Mouse (Mus musculus) heart, postnatal 4 days (tissue): Measurements from ENCODE around the gene Rhd. TPM values are rescaled to one million over a fixed set of nuclear protein-coding genes. Genes with fewer than 3 reads are reported as not detected.
"Not testable (repeated sequence)": the region's sequence is repeated elsewhere in the genome, so short reads cannot be mapped to it uniquely, and the experiment has no call there.

ENCODE experiments used
- DNase-seq: peaks from one replicate; pipeline ENCODE4 v3.0.0; 2021
- total RNA-seq, 2 experiments: library from RNA; stranded (reverse); gene quantifications; 2 replicates each; pipeline ENCODE4 v1.2.3; 2021

The Rhd gene
- total RNA-seq, 2 experiments from 2014 or later: 4.7 to 5.4 TPM

DNA sequence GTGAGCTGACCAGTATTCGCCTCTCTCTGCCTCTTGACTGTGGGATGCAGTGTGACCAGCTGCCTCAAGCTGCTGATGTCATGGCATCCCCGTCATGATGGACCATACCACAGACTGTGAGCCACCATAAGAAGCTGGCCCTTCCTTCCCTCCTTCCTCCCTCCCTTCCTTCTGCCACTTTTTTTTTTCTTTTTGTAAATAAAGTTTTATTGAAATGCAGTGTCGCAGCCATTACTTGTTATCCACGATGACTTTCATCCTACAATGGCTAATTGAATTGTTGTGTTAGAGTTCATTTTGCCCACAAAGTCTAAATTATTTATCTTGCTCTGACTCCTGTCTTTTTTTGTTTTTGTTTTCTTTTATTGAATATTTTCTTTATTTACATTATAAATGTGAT lies 5.8 kb upstream of the Rhd start:
- no peak for DNase-seq

DNA sequence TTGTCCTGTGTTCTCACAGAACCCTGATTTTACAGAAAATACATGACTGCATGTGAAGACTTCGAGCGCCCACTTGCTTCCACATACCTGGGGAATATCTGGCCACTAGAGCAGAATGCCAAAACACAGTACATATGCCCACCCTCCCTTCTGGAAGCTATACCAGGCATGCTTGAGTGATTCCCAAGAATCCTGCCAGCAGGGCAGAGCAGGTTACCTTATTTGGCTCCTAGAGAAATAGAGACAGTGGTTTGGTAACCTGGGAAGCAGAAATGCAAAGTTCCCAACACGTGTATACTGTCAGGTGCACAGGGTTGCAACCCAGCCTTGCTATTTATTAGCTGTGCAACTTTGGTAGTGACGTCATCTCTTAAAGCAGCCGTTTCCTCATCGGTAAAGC lies 2.5 kb upstream of the Rhd start:
- DNase-seq: no peak

DNA sequence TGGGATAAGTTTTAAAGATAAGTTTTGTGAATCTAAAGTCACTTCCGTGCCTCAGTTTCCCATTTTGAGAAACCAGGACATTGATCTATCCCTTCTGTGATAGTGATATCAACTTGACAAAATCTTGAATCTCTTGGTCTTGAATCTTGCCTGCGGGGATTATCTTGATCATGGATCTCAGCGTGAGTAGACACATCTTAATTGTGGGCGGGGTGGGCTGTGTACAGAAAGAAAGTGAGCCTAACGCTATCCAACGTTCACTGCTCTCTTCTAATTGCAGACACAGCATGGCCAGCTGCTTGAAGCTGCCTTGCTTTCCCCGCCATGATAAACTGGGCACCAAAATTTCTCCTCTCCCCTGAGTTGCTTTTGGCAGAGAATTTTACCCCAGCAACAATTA lies 1.3 kb upstream of the Rhd start:
- DNase-seq: no peak

DNA sequence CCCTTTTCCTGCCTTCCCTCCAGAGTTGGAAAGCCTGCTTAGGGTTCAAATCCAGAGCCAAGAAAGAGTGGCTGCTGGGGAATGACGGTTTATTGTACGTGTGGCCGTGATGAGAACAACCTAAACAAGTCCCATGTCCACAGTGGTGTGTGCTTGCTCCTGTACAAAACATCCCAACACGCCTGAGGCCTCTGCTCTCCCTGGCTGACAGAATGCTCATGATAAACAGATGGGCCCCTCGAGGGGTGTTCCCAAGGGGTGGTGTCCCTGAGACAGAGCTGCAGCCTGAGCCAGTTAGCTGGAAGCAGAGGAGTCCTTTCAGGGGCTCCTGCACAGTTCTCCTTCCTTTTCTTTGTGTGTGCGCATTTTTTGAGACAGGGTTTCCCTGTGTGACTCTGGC lies 1.0 kb downstream of the Rhd start:
- DNase-seq: no peak

DNA sequence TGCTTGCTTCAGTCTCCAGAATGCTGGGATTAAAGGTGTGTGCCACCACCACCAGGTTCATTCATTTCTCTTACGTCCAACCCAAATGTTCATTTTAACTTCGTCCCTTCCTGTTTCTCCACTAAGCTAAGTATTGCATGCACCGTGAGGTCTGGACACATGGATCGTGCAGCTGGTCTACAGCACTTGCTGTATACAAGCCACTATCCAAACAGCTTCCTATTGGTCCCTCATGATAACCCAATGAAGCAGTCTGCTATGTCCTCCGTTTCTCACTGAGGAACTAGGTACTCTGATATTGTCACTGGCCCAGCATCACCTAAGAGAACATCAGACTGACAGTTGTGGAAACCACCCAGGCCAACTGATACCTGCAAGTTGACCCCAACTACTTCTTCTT lies 1.5 kb downstream of the Rhd start:
- no peak for DNase-seq

DNA sequence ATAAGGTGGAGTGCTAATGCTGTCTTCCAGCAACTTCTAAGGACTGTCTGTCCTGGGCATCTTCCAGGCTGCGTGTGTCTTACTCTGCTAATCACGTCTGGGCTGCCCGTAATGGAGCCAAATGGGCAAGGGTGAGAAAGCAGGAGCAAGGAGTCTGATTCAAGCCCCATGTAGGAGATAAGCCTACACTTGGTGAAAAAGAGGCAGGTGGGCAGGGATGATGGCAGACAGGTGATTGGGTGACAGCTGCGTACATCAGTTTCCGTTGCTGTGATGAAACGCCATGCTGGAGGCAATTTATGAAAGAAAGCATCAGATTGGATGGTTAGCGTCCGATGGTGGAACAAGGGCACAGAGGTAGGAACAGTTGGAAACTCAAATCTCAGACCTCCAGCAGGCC lies 2.9 kb downstream of the Rhd start:
- DNase-seq: no peak

DNA sequence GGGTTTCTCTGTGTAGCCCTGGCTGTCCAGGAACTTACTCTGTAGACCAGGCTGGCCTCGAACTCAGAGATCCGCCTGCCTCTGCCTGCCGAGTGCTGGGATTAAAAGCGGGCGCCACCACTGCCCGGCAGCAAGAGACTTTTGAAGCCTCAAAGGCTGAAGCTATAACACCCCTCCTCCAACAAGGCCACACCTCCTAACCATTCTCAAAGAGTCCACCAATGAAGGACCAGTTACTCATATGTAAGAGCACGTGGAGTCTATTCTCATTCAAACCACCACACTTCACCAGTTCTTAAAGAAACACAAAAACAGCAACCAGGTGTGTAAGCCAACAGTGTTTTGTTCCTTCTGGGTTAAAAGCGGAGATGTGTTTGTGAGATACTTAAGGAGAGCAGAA lies 3.3 kb downstream of the Rhd start:
- DNase-seq: no peak

DNA sequence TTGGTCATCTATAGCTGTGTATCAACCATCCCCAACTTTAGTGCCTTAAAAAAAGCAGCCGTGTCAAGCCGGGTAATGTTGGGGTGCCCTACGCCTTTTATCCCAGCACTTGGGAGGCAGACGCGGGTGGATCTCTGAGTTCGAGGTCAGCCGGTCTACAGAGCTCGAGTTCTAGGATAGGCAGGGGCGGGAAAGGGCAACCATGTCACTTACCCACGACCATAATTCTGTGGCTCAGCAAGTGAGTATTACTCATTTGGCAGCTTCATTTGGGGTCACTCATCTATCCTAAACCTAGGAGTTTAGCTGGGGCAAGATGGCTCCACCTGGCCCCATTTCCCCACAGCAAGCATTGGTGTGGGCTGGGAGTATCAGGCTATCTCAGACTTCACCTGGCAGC lies 3.7 kb downstream of the Rhd start:
- no peak for DNase-seq

DNA sequence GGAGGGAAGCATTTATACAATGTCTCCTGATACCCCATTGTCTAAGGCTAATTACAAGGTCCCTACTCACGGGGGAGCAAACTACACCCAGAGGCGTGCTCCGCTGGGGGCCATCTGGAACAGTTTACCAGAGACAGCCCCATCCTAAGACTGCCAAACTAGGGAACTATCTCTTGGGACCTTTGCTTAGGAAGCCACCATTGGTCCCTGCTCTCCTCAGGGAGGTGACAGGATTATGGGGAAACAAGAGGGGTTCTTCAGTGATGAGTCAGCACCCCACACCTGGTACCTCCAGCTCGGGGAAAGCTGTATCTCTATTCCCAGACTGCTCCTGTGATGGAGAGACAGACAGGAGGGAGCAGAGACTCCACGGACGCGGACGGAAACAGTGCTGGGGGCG lies 4.2 kb downstream of the Rhd start:
- DNase-seq: no peak

DNA sequence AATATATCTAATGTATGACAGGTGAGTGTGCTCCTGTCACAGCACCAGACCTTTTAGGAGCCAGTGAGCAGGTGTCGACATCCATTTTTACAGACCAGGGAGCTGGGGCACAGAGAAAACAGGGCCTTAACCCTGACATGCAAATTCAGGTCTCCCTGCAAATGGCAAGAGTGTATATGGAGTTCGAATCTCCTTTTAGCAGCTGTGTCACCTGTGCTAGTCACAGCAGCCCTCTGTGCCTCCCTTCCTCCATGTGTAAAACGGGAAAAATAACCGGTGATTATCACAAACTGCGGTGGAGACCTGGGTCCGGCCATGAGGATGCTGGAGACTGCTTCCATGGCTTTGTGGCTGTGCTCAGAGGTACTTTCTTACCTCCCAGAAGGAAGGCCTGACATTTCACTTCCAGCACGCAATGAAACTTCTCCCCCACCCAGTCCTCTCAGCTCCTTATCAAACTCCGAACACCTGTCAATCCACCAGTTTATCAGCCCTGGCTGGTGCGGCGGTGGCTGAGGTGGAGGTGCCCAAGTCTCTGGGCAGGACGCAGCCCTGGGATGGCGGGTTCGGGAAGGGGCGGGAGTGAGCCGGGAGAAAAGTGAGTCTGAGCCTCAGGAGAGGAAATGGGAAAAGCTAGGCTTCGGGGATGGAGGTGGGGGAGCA lies 4.9 kb downstream of the Rhd start:
- DNase-seq: no peak

DNA sequence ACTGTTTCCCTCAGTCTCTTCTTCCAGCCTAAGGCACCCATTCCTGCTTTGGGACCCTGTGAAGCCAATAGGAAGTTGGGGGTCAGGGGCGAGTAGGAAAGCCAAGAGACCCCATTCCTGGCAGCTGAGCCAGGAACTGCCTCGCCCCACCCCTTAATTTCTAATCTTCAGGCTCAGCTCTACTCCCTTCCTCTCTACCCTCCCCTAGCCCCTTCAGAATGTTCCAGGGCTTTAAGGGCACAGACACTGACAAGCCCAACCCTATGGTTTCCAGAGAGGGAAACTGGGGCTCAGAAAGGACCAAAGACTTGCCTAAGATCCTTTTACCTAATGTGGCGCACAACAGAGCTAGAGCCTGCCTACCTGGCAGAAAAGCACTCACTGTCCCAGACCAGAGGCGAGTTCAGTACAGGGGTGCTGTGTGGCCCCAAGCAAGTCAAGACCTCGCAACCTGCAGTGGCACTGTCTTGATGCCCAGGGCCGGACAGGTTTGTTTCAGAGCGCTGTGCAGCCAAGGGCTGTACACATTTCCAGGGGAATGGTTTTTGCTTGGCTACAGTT lies 5.6 kb downstream of the Rhd start:
- no peak for DNase-seq

DNA sequence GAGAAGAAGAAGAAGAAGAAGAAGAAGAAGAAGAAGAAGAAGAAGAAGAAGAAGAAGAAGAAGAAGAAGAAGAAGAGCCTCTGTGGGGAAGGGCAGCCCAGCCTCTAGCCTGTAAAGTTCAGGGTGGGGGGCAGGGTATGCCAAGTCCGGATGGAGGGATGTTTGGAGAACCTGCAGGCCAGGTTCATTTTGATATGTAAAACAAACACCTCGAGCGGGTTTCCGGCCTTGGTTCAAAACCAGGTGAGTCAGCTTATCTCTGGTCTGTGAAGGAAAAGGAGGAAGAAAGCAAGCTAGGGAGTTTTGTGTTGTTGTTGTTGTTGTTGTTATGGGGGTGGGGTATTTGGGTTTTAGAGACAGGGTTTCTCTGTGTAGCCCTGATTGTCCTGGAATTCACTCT lies 7.1 kb downstream of the Rhd start:
- no peak for DNase-seq

DNA sequence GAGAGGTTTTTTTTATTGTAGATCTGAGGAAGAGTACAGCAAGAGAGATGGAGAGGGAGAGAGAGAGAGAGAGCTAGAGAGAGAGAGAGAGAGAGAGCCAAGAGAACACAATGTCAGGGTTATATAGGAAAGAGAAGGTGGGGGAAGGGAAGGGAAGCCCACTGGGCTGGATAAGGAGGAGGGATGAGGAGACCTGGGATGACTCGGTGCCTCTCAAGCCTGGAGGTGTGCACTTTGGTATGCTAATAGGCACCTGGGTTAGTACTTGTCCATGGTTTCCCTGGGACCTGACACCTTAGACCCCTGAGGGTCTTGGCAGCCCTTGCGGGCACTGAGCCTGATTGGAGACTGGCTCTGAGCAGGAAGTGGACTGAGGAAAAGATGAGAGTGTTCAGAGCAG lies 7.6 kb downstream of the Rhd start:
- DNase-seq: no peak

DNA sequence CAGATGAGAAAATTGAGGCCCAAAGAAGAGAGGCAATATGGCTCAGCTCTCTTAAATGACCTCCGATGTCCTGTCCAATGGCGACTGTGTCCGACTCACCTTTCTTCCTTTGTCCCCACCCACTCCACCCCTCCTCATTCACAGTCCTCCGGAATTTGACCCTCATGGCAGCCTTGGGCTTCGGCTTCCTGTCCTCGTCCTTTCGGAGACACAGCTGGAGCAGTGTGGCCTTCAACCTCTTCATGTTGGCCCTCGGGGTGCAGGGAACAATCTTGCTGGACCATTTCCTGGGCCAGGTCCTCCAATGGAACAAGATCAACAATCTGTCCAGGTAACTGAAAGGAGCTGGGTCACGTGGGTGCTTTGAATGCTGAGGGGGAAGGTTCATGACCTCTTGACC lies 11.8 kb downstream of the Rhd start:
- DNase-seq: no peak

DNA sequence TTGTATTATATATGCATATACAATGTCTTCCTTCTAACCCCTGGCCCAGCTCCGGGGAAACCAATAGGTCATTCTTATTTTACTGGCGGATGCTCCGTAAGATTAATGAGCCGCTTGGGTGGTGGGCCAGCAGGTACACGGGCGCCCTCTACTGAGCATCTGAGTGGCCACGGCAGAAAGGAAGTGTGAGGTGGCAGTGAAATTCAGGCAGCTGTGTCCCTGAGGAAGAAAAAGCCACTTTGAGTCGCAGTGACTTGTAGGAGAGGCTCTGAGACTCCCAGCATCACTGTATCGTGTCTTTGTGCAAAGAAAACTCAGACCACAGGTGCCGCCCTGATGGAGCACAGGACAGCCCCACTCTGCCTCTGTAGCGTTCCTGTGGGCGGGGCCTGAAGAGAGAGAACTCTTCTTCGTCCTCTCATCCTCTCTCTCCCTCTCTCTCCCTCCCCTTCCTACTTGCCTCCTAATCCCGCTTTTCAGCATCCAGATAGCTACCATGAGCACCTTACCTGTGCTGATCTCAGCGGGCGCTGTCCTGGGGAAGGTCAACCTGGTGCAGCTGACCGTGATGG lies 15.2 kb downstream of the Rhd start:
- DNase-seq: peak; percentile 83

DNA sequence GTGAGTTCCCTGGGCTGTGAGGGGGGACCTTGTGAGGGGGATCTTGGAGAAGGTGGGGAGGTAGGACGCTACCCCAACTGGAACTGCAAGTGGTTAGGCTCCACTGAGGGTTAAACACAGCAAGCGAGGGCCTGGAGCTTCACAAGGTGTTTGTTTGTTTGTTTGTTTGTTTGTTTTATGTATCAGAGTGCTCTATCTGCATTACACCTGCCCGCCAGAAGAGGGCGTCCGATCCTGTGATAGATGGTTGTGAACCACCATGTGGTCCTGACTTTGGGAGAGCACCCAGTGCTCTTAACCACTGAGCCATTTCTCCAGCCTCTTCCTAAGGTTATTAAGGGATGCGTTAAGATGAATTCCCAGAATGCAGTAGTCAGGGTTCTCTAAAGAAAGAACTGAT lies 15.7 kb downstream of the Rhd start:
- peak; percentile 28 for DNase-seq

DNA sequence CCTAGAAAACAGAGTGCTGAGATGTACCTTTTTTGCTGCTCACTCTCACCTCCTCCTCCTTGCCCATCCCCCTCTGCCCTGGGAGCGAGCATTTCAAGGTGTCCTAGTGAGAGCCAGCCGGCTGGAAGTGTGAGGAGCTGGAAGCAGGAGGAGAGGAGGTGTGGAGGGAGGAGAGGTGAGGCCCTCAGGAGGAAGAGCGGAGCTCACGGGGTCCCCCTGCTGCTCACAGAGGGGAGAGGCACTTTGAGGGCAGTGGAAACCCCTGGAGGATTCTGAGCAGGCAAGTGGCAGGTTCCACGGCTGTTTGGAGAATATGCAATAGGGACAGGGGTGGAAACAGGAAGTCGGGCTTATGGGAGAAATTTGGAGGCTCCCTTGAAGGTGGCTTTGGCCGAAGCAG lies 18.9 kb downstream of the Rhd start:
- DNase-seq: peak; percentile 52

DNA sequence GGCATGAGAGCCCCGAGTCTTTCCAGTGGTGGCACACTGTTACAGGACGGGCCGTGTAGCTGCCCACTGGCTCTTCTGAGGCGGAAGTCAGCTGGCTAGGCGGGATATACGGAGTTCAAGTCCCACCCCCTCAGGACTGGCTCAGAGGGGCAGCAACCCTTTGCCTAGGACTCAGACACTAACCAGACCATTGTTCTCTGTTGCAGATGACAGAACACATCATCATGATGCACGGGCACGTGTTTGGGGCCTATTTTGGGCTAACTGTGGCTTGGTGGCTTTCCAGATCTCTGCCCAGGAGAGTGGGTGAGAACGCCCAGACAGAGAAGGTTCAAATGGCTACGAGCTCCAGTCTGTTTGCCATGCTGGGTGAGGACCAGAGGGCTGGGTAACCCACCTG lies 19.5 kb downstream of the Rhd start:
- DNase-seq: peak; percentile 60

DNA sequence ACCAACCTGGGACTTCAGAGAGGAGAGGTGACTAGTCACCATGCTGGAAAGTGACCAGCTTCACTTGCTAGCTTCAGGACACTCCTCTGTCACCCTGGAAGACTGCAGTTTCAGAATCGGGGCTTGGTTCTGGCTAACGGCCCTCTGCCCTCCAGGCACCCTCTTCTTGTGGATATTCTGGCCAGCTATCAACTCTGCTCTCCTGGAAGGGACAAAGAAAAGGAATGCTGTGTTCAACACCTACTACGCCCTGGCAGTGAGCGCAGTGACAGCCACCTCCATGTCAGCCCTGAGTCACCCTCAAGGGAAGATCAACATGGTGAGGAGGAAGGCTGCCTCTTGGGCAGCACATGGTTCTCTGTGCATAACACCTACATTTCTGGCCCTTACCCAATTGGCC lies 20.0 kb downstream of the Rhd start:
- DNase-seq: peak; percentile 28

DNA sequence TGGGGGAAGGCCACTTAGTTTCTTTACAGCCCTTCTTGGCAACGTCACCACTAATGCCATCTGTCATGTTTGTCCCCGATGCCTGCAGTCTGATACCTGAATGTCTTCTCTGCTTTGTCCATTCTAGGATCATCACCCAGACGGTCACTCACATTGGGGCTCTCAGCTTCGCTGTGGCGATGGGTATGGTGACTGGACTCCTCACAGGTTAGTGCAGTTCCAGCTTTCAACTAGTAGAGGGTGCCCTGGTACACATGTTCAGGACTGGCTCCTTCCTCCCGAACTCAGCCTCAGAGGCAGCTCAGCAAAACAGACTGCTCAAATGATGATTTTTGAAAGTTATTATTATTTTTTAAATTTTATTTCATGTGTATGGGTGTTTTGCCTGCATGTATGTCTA lies 27.8 kb downstream of the Rhd start:
- peak; percentile 71 for DNase-seq

DNA sequence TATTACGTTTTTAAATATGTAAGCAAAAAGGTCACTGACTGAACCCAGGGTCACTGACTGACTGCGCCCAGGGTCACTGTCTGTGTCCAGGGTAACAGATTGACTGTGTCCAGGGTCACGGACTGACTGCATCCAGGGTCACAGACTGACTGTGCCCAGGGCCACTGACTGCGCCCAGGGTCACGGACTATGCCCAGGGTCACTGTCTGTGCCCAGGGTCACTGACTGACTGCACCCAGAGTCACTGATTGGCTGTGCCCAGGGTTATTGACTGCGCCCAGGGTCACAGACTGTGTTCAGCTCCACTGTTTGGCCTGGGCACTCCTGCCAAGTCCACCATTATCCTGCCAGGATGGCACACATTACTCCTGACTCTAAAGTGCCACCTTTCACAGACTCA lies 32.9 kb downstream of the Rhd start:
- DNase-seq: no peak

DNA sequence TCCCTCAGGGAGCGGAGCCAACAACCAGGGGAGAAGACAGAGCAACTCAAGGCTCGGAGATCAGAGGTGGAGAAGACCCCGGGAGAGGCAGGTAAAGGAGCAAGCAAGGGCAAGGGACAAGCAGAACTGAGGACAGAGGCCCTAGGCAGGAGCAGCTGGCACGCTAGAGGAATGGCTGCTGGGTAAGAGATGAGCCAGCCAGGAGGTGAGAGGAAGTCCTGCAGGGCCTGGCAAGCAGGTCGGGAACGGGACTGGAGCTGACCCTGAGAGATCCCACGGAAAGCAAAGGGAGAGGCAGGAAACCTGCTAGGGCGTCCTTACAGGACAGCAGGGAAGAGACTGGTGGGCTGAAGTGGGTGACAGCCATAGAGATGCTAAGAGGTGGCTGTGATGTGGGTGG lies 36.8 kb downstream of the Rhd start:
- no peak for DNase-seq

DNA sequence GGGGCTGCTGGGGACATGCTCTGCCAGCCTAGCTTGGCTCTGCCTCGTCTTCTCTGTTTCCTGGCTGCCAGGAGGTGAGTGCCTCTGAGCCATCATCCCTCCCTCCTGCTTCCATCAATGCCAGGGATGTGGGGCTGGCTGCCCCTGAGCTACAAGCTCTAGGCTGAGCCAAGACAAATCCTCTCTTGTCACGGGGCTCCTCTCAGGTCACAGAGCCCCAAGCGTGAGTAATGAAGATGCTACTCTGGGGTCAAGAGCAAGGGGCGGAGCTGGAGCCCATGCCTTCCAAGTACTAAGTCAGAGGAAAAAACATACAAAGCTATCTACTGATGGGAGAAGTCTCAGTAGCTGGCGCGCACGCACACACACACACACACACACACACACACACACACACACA lies 38.7 kb downstream of the Rhd start:
- no peak for DNase-seq

DNA sequence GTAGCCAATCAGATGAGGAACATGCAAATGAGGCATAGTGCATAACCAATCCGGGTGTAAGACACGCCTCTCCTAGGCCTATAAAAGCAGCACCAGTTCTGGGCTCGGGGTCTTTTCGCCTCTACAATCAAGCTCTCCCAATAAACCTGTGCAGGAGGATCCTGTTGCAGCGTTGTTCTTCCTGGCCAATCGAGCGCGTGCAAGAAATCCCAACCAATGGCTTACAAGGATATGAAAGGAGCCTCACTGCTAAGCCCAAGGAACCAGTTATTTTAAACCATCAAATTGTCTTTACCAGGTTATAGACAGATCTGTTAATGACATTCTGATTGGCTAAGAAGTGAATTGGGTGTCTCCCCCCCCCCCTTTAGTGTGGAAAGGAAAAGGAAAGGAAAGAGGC lies 47.1 kb downstream of the Rhd start:
- DNase-seq: not testable (repeated sequence)

DNA sequence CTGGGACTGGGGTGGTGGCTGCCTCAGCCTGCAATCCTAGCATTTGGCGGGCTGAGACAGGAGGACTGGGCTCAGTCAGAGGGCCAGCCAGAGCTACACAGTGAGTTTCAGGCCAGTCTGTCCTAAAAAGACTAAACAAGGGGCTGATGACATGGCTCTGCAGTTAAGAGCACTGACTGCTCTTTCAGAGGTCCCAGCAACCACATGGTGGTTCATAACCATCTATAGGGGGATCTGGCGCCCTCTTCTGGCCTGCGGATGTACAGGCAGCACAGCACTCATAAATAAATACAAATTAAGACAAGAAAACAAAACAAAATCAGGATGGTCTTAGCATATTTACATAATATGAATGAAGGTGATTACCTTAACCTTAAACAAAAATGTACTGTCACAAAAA lies 49.1 kb downstream of the Rhd start:
- DNase-seq: peak; percentile 82
